ENCODE assay signal across 8 mouse cellular contexts in genomic region chr19:3353415-3354111, GRCm38 (mm10).
DNase-seq lines count a peak whose midpoint lies in the region; ATAC-seq lines count a peak whose summit lies in the region.

No protein-coding gene starts in this region.

- no peak for ATAC-seq in cerebellum, adult (ENCODE audit: insufficient number of reproducible peaks, low FRiP score, low TSS enrichment)

- peak; percentile 9 for DNase-seq in cerebellum, adult 9-11 months
- DNase-seq in right cerebral cortex, postnatal 10 days (ENCODE audit: low spot score in 2 of 2) = peak; percentile 62
- no peak for DNase-seq in right cerebral cortex, adult 18-20 months
- DNase-seq in heart, adult 9 months (ENCODE audit: low spot score in 2 of 2) = peak; percentile 88 to 91
- DNase-seq in kidney, postnatal 25 days = peak; percentile 85 to 86
- peak; percentile 38 for DNase-seq in retina, postnatal 7 days (ENCODE audit: low read depth, low spot score)
- DNase-seq in B cell, adult 2 months = no peak

Comparison
In these comparisons a context has a peak if more than half of its experiments do, and no peak if none do; other contexts are left out.
1. DNase-seq: peak in cerebellum, adult 9-11 months (single experiment), right cerebral cortex, postnatal 10 days (2 of 2), heart, adult 9 months (2 of 2), kidney, postnatal 25 days (2 of 2) and retina, postnatal 7 days (single experiment); none in right cerebral cortex, adult 18-20 months (single experiment) and B cell, adult 2 months (0 of 2).